Mouse (Mus musculus): Measurements from ENCODE around the gene Nbeal2.

Nbeal2 gene

GRCm38 (mm10) chr9:110638611-110639021 lies 15.3 kb downstream of the Nbeal2 start:
- ChIA-PET POLR2A (interaction anchor here in 3 of 4 experiments (0.7 to 2.4 kb wide), 7 partner anchors 10 to 122 kb away, joined by 3 to 9 read pairs (median 6); partner anchors contain the start of gene Nbeal2 (in 2 of the 3)), CTCF (interaction anchor here (0.5 to 2.4 kb wide), 9 partner anchors 11 to 143 kb away, joined by 3 to 10 read pairs (median 4); partner anchors contain the start of gene Nbeal2 (in 1 of the 4))

- POLR2A ChIA-PET, result interaction anchor here in 3 of 4 experiments (0.5 to 2.8 kb wide), 6 partner anchors 10 to 287 kb away, joined by 3 to 14 read pairs (median 4); partner anchors contain the start of gene Nradd (in 2 of the 3)
- CTCF ChIA-PET, result interaction anchor here (0.7 to 2.8 kb wide), 26 partner anchors 9 to 739 kb away, joined by 3 to 16 read pairs (median 4); partner anchors contain the start of genes Nbeal2 (in 2 of the 4) and Nradd (in 2 of the 4)
Observed at GRCm38 (mm10) chr9:110635225-110635624, 18.7 kb downstream of the Nbeal2 start.

- CTCF ChIA-PET, result interaction anchor here (1.0 to 3.2 kb wide), 15 partner anchors 10 to 222 kb away, joined by 3 to 21 read pairs (median 5); partner anchors contain the start of genes Nbeal2 (in 2 of the 4), Nradd (in 1 of the 4) and Pth1r (in 1 of the 4)
- POLR2A ChIA-PET, result interaction anchor here (0.6 to 2.8 kb wide), 4 partner anchors 9 to 226 kb away, joined by 3 to 14 read pairs (median 6); partner anchors contain the start of genes Ptpn23 (in 2 of the 4) and Nradd (in 1 of the 4)
Observed at GRCm38 (mm10) chr9:110633882-110634281, 20.1 kb downstream of the Nbeal2 start.

DNA sequence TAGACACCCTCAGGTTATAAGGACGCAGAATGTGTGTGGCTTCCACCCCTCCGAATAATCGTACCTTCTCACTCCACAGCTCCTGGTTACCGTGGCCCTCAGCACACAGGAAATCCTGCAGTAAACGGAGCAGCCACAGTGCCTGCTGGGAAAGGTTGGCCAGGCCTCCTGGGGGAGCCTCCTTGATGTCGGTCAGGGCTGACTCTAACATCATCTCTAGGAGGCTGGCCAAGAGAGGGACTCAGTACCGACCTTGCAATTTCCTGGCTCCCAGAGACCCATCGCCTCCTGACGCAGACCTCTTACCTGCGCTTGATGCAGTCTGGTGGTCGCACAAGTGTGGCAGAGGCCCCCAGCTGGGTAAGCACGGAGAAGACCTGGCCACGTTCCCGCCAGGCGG lies 21.3 kb downstream of the Nbeal2 start:
- ChIA-PET POLR2A (interaction anchor here in 3 of 4 experiments (0.6 to 2.8 kb wide), 6 partner anchors 11 to 240 kb away, joined by 3 to 10 read pairs (median 3); partner anchors contain the start of genes Nbeal2 (in 1 of the 3) and Ptpn23 (in 1 of the 3)), CTCF (interaction anchor here (0.6 to 3.7 kb wide), 26 partner anchors 12 to 1641 kb away, joined by 3 to 23 read pairs (median 6); partner anchors contain the start of genes Nbeal2 (in 3 of the 4), Elp6 (in 1 of the 4), Pfkfb4 (in 1 of the 4) and Scap (in 1 of the 4))

DNA sequence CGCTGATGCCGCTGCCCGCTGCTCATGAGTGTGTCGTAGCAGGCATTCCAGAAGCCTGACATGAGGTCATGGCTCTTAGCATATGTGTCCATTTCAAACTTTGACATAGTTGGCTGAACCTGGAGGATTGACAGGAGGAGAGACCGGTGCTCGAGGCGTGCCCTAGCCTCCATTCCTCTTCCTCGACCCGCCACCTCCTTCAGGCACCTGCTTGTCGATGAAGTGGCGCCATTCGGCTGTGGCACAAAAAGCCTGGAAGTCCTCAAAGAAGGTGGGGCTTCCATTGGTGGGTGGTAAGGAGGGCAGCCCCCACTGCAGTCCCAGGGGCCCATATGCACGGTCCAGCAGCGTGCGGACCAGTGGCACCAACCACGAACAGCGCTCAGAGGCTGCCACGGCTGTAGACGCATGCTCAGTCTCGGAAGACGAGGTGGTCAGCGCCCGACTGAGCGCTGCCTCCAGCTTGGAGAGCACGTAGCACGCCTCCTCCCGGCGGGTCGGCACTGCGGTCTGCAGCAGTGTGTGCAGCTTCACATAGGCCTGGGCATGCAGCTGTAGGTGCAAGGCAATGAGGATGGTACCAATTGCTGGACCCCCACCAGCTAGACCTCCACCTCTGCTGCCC lies 22.2 kb downstream of the Nbeal2 start:
- ChIA-PET POLR2A (interaction anchor here in 3 of 4 experiments (0.6 to 3.2 kb wide), 13 partner anchors 11 to 299 kb away, joined by 3 to 10 read pairs (median 3); partner anchors contain the start of genes Nbeal2 (in 3 of the 3), Ptpn23 (in 1 of the 3) and Scap (in 1 of the 3)), CTCF (interaction anchor here (0.6 to 3.7 kb wide), 57 partner anchors 9 to 1640 kb away, joined by 3 to 23 read pairs (median 4); partner anchors contain the start of genes Nbeal2 (in 3 of the 4), Ptpn23 (in 2 of the 4), Elp6 (in 1 of the 4) and Kif9 (in 1 of the 4))

DNA sequence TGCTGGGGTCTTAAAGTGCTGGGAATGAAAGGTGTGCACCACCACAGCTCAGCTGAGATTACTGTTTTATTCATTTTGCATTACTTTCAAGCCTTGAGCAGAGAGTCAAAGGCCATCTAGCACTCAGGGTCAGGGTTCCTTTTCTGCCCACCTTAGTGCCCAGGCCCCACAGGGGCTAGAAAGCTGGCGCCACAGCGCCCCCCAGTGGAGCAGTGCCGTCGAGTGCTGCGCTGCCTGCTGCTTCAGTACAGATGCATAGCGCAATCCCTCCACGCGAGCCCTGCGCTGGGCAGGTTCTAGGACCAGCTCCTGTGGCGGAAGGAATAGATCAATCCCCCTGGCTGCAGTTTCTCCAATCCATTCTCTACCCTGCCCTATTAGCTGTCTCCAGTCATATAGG lies 22.8 kb downstream of the Nbeal2 start:
- ChIA-PET POLR2A (interaction anchor here in 3 of 4 experiments (0.6 to 3.2 kb wide), 12 partner anchors 10 to 298 kb away, joined by 3 to 10 read pairs (median 3); partner anchors contain the start of genes Nbeal2 (in 2 of the 3), Ptpn23 (in 2 of the 3) and Scap (in 1 of the 3)), CTCF (interaction anchor here (0.6 to 3.7 kb wide), 53 partner anchors 9 to 366 kb away, joined by 3 to 23 read pairs (median 5); partner anchors contain the start of genes Nbeal2 (in 3 of the 4), Scap (in 2 of the 4) and Ptpn23 (in 1 of the 4))

GRCm38 (mm10) chr9:110630171-110630570 lies 23.8 kb downstream of the Nbeal2 start:
- POLR2A ChIA-PET, result interaction anchor here in 3 of 4 experiments (0.5 to 3.2 kb wide), 11 partner anchors 9 to 297 kb away, joined by 3 to 10 read pairs (median 3); partner anchors contain the start of genes Ptpn23 (in 2 of the 3), Nbeal2 (in 1 of the 3) and Scap (in 1 of the 3)
- CTCF ChIA-PET, result interaction anchor here in 3 of 4 experiments (0.5 to 3.7 kb wide), 23 partner anchors 9 to 381 kb away, joined by 3 to 23 read pairs (median 5); partner anchors contain the start of genes Nbeal2 (in 1 of the 3) and Scap (in 1 of the 3)

DNA sequence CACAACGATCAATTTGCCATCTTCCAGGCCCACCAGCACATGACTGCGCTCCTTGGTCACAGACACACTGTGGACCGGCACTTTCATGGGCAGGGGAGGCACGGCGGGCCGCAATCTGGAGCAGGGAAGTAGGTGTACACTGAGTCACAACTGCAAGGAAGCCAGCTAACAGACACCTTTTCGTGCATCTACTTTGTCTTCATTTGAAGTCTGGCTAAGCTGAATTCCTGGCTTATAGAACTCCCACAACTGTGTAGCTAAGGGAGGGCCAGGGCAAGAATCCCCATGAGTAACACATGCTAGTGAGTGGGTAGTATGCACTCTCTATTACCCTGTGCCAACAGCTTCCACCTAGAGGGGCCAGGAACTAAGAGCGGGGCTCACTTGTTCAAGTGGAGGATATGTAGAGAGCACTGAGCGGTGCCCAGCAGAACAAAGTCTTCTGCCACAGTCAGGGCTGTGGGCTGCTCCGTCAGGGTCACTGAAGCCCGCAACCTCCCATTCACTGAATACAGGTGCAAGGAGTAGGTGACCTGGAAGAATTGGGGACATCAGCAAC lies 28.5 kb downstream of the Nbeal2 start:
- ChIA-PET POLR2A (interaction anchor here in 3 of 4 experiments (0.6 to 2.9 kb wide), 58 partner anchors 9 to 646 kb away, joined by 3 to 31 read pairs (median 4); partner anchors contain the start of genes Nbeal2 (in 3 of the 3), Ptpn23 (in 3 of the 3), Setd2 (in 2 of the 3) and Als2cl (in 1 of the 3)), CTCF (interaction anchor here in 3 of 4 experiments (0.5 to 2.9 kb wide), 16 partner anchors 9 to 733 kb away, joined by 3 to 13 read pairs (median 4); partner anchors contain the start of gene Scap (in 1 of the 3))

DNA sequence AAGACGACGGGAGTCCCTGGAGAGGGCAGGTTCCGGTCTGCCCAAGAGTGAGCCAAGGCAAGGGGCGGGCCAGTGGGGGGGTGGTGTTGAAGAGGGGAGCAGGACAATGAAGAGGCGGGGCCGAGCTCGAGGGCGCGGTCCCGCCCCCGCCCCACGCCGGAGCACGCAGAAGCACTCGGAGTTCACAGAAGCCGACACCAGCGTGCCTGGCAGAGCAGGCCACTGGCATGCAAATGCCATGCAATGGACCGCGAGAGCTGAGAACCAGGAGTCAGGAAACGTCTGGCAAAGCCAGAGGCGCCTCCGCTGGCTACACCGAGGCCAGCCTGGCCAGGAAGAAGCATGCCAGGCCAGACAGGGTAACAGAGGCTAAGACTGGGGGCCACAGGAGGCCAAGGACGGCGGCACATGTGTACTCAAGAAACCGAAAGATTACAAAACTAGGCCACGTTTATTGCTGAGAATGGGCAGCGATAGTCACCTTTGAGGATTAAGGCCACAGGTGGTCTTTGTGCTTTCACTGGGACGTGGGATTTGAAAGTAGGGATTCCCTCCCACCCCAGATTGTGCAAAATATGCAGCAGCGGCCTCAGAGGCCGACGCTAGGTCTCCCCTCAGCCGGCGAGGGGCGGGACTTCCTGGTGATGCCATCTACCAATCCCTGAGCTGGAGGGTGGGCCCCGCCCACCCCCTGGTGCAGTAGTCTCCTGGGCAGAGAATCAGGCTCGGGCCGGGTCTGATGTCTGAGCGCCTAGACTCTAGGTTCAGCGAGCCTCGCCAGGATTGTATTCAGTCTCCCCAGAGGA lies 29.4 kb downstream of the Nbeal2 start, which contains the start of gene Nradd:
Nradd (minus strand) TSS at position 92 of the 806 bp plus-strand sequence.
- CTCF ChIA-PET, result interaction anchor here in 3 of 4 experiments (0.5 to 2.9 kb wide), 23 partner anchors 8 to 732 kb away, joined by 3 to 13 read pairs (median 4); partner anchors contain the start of genes Kif9 (in 1 of the 3) and Scap (in 1 of the 3)
- POLR2A ChIA-PET, result interaction anchor here in 3 of 4 experiments (0.5 to 2.9 kb wide), 68 partner anchors 8 to 647 kb away, joined by 3 to 31 read pairs (median 3); partner anchors contain the start of genes Nbeal2 (in 3 of the 3), Ptpn23 (in 3 of the 3), Ccdc12 (in 2 of the 3) and Kif9 (in 2 of the 3)

DNA sequence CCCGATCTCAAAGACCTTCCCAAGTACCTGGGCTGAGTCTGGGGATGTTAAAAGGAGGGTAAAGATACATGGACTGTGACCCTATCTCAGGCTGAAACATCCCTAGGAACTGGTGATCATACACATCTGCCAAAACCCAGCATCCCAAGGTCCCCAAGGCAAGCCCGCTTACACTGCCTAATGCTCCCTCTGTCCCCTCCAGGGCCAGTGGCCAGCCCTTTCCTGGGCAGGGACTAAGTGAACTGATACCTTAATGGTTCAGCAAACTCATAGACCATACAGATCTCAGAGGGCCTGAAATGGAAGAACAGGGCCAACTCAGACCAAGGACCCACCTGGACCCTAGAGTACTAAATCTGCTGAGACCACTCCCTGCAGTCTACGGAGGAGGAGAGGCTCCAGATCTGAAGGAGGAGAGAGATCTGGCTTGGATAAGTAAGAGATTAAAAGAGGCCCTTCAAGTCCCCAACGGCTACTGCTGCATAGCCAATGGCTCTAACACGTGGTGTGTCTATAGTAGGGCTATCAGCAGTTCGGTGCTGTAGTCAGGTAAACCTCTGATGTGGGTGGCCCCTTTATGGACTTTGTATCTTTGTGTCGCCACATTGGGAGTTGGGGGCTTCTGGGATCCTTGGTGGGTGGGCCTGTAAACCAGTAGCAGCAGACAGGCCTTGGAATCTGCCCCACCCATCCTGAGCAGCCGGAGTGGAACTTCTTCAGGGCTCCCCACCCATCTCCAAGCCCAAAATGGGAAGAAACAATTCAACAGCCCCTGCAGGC lies 30.4 kb downstream of the Nbeal2 start:
- POLR2A ChIA-PET, result interaction anchor here (0.6 to 2.9 kb wide), 28 partner anchors 9 to 648 kb away, joined by 3 to 31 read pairs (median 4); partner anchors contain the start of genes Nbeal2 (in 2 of the 4), Ptpn23 (in 2 of the 4), Ccdc12 (in 1 of the 4) and Epm2aip1 (in 1 of the 4)
- CTCF ChIA-PET, result interaction anchor here in 3 of 4 experiments (0.6 to 2.9 kb wide), 9 partner anchors 11 to 579 kb away, joined by 3 to 10 read pairs (median 4); partner anchors contain the start of gene Kif9 (in 1 of the 3)

DNA sequence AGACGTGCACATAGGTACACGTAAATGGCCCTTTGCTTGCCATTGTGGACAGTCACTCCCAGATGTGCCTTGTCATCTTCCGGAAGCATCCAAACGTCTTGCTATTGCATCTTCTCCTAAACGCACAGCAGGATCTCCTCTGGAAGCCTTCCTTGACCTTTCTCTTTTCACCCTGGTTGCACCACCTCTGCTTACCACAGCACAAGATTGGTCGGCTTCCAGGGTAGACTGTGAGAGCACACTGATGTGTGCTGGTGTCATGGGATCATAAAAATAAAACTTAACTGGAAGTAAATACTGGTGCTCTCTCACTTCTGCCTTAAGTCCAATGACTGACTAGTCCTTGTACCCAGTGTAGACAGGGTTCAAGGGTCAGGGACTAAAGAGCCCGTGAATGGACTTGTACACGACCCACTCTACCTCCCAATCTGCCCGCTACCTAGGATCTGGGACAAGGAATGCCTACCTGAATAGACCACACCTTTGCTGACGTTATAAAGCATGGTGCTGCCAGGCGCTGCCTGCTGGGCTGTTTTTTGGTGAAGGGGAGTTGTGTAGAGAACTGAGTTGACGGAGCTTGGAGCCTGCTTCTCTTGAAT lies 31.2 kb downstream of the Nbeal2 start:
- POLR2A ChIA-PET, result interaction anchor here in 2 of 4 experiments (0.6 kb wide), 2 partner anchors 13 to 92 kb away, joined by 3 to 4 read pairs; no protein-coding TSS in a partner anchor

DNA sequence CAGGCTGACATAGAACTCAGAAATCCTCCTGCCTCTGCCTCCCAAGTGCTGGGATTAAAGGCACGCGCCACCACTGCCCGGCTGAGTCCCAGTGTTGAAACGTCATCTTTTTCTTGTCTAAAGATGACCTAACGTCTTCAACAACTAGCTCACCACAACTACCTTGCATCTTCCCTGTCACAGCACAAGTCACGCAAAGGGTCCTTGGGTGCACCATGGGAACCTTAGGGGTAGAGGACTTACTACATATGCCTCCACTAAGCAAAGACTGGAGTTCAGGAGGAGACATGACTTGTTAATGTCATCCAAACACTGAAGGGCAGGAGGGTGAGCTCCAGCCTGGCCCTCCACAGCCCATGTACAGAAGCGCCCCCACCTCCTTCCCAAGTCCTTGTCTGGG lies 33.3 kb downstream of the Nbeal2 start:
- CTCF ChIA-PET, result interaction anchor here (0.6 to 2.8 kb wide), 7 partner anchors 10 to 465 kb away, joined by 3 to 18 read pairs (median 4); no protein-coding TSS in a partner anchor

More for the DNA sequence above, 31.2 kb downstream of the Nbeal2 start:
- CTCF ChIA-PET, result interaction anchor here in 1 of 4 experiments (2.9 kb wide), 1 partner anchor 12 kb away, joined by 10 read pairs; no protein-coding TSS in a partner anchor

DNA sequence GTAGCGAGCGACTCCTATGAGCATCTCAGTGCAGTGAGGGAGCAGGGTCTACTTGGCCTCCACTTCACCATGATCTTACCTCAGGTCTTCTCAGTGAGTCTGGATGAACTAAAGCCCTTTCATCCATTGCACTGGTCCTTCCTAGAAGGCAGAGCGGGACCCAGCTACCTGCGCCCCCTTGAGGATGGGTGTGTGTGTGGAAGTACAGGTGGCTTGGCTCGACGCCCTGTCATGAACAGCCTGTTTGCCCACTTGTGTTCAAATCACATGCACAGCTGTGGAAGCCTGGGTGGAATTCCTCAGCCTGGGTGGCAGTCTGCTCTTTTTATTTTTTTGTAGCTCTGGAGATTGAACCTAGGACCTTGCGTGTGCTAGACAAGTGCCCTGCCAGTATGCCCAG lies 33.8 kb downstream of the Nbeal2 start:
- CTCF ChIA-PET, result interaction anchor here (0.5 to 2.8 kb wide), 10 partner anchors 10 to 466 kb away, joined by 3 to 18 read pairs (median 3); no protein-coding TSS in a partner anchor
- POLR2A ChIA-PET, result interaction anchor here in 2 of 4 experiments (0.7 to 2.4 kb wide), 5 partner anchors 10 to 275 kb away, joined by 3 to 9 read pairs (median 3); no protein-coding TSS in a partner anchor

More for the DNA sequence above, 33.3 kb downstream of the Nbeal2 start:
- POLR2A ChIA-PET, result interaction anchor here in 2 of 4 experiments (0.7 to 2.4 kb wide), 9 partner anchors 9 to 276 kb away, joined by 3 to 9 read pairs (median 3); no protein-coding TSS in a partner anchor

DNA sequence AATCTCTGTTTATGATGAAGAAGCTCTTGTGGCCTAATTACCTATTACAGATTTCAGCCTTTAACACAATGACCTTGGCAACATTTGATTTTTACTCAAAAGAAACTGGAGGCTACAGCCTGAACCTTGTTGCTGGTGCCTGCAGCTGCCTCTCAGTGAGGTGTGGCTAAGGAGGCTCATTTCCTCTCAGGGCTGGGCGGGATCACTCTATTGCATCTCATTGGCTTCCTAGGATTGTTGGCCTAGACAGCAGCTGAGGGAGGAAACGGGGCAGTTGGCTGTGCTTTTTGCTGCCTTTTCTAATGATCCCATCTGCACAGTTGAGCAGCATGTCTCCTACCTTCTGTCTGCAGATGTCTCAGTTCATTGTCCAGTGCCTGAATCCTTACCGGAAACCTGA lies 36.9 kb downstream of the Nbeal2 start:
- POLR2A ChIA-PET, result interaction anchor here (0.6 to 2.3 kb wide), 9 partner anchors 8 to 394 kb away, joined by 3 to 9 read pairs (median 4); no protein-coding TSS in a partner anchor
- CTCF ChIA-PET, result interaction anchor here in 3 of 4 experiments (0.6 to 1.2 kb wide), 8 partner anchors 8 to 699 kb away, joined by 3 to 9 read pairs (median 4); partner anchors contain the start of gene Ptpn23 (in 1 of the 3)

All from embryonic stem cell, embryonic (primary cell).